Mouse (Mus musculus): ENCODE results near the gene Cox19.
A peak's percentile ranks its signal among the peaks of the same experiment; 100 is the strongest.
"Not testable (repeated sequence)": the region's sequence is repeated elsewhere in the genome, so short reads cannot be mapped to it uniquely, and the experiment has no call there.

Cox19 gene

DNA sequence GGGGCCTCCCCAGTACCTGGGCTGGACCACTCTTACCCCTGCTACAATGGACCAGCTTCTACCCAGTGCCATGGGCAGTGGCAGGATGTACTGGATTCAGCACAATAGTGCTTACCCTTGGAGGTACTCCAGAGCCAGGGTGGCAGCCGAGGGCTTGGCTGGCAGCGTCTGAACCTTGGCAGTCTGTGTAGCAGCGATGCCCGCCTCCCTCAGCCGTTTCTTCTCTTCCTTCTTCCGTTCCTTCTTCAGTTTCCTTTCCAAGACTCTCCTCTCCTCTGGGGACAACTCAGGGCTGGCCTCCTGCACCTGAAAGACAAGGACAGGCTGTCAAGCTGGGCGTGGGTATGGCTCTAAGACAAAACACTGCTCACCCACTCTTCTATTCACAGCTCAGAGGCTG, 12.6 kb upstream of the Cox19 start:
- no peak for DNase-seq (ENCODE audit: low spot score)

DNA sequence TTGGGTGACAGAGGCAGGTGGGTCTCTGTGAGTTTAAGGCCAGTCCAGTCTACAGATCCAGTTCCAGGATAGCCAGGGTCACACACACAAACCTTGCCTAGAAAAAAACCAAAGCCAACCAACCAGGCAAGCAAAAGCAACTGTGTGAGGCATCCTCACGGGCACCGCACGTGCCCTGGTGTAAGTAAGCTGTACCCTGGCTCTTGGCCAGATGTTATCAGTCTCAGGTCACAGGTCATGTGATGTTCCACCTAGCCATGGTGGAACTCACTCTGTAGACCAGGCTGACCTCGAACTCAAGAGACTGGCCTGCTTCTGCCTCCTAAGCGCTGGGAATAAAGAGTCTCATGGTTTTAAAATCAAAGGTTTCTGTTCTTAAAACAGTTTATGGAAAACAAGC, 8.0 kb upstream of the Cox19 start:
- DNase-seq (ENCODE audit: low spot score) = no peak

DNA sequence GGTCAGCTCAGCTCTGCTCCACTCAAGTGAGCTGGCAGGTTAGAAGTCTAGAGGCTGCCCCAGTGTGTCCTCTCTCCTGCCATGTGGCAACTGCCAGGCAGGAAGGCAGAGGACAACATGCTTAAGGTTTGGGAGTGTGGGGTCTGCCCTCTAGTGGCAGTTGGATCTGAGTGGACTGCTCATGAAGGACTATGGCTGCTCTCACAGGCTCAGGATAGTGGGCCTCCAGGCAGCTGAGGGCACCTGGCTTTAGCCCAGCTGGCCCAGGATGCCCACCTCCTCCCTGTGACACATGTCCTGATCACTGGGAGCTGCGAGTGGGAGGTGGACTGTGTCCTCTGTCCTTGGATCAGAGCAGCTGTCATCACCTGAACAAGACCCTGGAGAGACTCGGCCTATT, 7.4 kb upstream of the Cox19 start:
- DNase-seq (ENCODE audit: low spot score) = no peak

DNA sequence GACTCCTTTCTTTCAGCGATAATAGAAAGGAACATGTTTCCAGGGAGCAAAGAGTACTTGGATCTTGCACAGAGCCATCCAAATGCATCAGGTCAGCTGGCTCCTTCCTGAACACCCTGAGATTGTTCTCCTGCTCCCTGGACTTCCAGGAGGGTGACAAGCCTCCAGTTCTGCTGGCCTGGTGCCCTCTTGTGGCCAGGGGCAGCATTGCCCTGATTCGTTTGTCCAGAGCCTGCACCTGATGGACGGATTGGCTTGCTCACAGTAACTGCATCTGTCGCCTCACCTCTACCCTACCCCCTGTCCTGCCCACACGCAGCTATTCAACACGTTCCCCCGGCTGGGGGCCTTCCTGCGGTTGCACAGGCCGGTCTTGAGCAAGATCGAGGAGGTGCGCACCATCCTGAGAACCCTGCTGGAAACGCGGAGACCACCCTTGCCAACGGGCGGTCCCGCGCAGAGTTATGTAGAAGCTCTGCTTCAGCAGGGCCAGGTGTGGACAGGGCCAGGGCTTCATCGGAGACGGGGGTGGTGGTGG, 4.1 kb upstream of the Cox19 start:
- DNase-seq (ENCODE audit: low spot score) = peak; percentile 71

DNA sequence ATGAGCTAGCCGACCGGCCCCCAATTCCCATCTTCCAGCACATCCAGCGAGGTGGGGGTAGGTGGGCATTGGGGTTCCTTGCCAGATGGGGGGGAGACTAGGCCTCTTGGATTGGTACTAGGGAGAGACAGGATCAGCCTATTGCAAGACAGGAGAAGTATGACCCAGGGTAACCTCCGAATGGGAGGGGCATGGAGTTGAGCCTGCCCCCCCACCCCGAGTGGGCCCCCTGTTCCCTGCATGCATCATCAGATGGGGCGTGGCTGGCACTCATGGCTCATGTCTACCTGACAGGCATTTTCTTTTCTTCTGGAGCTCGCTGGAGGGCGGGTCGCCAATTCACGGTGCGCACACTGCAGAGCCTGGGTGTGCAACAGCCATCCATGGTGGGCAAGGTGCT, 2.7 kb upstream of the Cox19 start:
- no peak for DNase-seq (ENCODE audit: low spot score)

DNA sequence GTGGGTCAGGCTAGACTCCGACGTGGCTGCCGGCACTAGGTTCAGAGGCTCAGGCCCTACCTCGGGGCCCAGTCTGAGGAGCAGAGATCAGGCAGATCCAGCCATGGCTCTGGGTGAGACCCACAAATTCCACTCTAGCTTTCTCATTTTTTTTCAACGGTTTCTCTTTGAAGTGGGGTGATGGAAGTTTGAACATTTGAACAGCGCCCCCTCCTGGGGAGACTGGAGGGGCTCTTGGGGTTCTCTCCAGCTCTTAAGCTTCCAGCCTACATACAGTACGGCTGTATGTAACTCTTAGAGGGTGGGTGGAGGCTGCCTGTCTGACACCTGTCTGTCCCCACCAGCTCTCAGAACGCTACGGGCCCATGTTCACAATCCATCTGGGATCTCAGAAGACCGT, 2.3 kb upstream of the Cox19 start:
- DNase-seq (ENCODE audit: low spot score) = no peak

DNA sequence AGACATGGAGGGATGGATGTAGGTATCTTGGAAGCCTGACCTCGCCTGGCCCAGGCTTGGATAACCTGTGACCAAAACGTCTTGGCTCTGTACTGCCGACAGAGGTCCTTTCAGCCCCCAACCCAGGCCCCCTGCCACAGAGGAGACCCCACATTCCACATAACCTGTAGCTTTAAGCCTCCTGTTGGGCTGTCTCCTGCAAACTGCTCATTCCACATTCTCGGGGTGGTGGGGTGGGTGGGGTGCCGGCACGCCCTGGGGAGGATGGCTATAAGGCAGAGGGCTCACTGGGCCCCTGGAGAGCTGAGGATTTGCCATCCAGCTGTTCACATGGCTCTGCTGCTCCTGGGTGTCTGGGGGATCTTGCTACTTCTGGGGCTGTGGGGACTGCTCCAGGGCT, 1.1 kb upstream of the Cox19 start, which contains the start of gene Cyp2w1:
Gene Cyp2w1 (plus strand): TSS at position 301 of the 400 bp plus-strand sequence.
- DNase-seq (ENCODE audit: low spot score) = no peak

DNA sequence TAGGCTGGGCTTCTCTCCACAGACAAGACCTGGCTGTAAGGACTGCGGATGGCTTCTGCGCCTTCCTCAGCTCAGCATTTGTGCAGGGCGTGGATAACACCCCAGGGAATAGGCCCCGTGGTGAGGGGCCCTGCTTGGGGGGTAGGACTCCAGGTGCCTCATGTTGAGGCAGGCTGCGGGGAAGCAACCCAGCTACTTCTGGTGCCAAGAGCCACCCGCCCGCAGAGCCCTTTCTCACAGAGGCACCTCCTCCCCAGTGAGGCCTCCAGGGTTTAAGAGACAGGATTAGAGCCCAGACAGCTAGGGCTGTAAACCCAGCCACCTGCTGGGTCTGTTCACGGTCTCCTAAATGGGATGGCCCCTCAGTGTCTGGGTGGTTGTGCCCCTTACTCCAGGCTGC, 410 bp upstream of the Cox19 start:
- no peak for DNase-seq (ENCODE audit: low spot score)

DNA sequence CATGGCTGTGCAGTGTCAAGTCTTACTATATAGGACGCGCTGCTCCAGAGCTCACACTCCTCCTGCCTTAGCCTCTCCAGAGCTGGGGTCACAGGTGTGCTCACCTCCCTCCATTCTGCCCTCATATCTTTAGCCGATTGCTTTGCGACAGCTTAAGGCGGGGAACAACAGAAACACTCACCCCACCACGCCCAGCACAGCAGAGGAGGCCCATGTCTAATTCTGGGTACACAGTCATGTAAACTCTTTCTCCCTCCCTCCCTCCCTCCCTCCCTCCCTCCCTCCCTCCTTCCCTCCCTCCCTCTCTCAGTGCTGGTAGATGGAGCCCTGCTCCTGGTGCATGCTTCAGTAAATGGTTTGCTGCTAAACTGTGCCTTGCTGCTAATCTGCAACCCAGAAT, 1.5 kb downstream of the Cox19 start:
- DNase-seq (ENCODE audit: low spot score) = no peak

DNA sequence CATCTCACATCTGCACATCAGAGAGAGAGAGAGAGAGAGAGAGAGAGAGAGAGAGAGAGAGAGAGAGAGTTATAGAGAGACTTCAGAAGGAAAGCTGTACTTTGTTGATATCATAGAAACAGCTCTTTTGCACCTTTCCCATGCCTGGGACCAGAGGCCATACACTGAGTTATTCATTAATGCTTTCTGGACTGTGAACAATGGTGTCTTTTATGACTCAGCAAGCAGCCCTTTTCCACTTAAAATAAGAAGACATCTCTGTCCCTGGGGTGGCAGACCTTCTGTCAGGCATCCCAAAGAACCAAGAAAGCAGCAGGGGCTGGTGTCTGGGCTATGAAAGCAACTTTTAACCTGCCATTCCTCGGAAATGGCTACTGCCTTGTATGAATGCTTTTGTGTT, 4.0 kb downstream of the Cox19 start:
- DNase-seq (ENCODE audit: low spot score) = no peak

DNA sequence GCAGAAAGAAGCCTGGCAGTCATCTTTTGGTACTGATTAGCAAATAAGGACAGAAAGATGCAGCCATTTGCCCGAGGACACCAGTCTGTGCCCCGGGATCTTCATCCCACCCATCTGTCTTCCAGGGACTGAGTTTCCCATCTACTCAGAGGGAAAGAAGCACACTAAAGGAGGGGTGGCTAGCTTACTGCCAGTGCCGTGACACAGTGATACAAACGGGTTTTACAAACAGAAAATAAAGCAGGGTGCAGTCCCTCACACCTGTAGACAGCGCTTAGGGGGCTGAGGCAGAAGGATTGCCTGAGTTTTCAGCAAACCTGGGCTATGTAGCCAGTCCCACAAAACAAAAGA, 5.9 kb downstream of the Cox19 start:
- DNase-seq (ENCODE audit: low spot score) = no peak

DNA sequence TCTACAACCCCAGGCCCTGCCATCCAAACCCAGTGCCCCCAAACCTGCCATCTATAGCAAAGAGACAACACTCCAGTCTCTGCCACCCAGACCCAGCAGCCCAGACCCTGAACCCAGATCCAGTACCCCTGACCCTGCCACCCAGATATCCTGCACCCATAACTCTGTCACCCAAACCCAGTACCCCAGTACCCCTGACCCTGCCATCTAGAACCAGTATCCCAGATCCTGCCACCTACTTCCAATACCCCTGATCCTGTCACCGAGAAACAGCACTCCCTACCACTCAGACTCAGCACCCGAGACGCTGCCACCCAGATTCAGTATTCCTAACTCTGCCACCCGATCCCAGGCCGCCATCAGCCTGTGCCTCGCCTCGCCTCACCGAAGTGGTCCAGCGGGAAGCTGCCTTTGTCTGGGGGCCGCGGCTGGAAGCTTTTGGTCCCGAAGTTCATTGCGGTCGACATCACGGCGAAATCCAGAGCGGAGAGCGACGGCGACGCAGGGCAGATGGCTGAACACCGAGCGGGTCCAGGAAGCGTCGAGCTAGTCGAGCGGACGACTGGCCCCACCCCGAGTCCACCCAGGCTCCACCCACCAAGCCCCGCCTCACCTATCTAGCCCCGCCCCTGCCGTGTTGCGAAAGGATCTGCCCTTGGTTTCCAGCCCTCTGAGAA, 6.4 kb downstream of the Cox19 start:
- DNase-seq (ENCODE audit: low spot score) = peak; percentile 88

DNA sequence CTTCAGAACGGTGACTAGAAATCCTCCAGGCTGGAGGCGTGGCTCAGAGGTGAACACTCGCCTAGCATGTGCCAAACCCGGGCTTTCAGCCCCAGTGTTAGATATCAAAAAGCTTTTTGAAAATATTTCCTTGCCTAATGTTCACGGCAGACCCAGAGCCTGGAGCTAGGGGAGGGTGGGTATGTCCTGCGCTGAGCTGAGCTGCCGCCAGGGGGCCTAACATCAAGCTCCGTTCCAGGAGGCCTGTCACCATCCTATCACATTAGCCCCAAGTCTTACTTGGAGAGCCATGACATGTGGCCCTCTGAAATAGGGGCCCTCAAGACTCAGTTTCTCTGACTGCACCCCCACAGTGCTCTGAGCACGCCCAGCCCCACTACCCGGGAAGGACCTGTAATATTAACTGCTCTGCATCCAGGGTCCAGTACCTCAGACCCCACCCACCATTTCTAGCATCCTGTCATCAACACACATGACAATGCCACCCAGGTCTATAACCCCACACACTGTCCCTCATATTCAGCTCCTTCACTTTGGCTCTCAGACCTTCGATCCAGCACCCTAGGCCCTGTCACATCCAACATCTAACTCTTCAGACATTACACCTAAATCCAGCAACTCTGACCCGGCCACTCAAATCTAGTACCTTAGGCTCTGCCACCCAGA, 7.1 kb downstream of the Cox19 start:
- DNase-seq (ENCODE audit: low spot score) = no peak

DNA sequence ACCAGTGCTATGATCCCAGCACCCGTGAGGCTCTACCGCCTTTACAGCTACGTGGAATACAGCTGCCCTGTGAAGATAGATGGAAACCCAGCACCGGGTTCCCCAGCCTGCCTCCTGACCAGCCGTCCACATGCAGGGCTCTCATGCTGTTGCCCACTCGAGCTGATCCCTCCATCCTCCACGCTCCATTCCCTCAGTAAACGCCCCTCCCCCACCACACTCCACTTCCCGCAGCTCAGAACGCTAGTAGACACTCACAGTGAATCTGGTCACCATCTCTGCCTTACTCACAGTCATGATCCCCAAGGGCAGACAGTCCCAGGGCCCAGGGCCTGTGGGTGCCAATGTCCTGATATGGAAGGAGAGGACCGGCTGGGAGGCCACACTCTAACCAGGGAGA, 12.3 kb downstream of the Cox19 start:
- no peak for DNase-seq (ENCODE audit: low spot score)

DNA sequence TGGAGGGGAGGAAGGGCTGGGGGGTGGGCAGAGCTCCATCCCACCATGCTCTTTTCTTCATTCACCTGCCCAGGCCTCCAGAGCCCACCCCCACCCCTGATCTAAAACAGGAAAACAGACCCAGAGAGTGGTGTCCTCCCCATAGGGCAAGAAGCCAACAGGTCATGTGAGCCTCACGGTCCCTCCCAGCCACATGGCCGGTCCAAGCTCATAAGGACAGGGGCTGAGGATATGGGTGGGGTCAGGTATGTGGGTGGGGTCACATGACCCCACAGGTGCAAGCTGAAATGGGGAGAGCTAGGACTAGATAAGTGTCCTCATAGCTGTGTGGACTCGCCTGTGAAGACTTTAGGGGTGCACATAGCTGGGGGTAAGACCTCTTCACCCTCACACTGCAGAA, 12.8 kb downstream of the Cox19 start:
- no peak for DNase-seq (ENCODE audit: low spot score)

DNA sequence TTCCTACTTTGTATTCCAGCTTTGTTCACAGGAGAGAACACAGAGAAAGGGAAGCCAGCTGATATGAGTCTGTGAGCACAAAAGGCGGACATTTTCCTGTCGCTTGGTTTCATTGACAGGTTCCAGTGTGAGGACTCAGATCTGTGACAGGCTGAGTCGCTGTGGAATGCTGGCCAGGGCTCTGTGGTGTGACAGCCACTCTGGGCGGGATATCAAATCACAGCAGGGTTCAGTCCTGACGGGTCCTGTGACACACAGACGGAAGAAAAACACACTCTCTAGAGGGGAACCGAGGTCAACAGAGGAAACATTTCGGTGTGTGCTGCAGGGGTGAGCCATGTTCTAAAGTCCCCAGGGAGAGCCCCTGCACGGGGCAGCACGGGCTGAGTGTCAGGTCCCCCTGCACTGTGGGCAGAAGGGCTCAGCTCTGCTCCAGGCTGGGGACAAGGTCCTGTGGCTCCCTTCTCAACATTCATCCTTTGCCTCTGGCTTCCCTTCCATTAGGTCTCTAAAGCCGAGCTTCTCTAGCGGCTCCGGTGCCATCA, 13.3 kb downstream of the Cox19 start:
- DNase-seq (ENCODE audit: low spot score) = no peak

DNA sequence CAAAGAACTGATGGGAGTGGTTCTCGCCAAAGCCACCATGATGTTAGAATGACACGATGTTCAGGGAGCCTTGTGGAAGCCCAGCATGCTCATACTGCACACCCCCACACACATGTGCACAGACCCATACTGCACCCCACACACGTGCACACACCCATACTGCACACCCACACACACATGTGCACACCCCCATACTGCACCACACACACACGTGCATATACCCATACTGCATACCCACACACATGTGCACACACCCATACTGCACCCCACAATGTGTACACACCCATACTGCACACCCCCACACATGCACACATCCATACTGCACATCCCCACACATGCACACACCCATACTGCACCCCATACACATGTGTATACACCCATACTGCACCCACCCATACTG, 15.6 kb downstream of the Cox19 start:
- DNase-seq (ENCODE audit: low spot score) = no peak

DNA sequence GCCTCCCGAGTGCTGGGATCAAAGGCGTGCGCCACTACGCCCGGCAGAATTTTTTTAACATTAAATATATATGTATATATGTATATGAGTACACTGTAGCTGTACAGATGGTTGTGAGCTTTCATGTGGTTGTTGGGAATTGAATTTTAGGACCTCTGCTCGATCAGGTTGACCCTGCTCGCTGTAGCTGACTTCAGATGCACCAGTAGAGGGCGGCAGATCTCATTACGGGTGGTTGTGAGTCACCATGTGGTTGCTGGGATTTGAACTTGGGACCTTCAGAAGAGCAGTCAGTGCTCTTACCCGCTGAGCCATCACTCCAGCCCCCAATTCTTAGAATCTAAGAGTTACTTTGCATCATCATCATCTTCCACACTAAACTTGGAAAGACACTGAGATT, 16.8 kb downstream of the Cox19 start:
- DNase-seq (ENCODE audit: low spot score) = not testable (repeated sequence)

DNA sequence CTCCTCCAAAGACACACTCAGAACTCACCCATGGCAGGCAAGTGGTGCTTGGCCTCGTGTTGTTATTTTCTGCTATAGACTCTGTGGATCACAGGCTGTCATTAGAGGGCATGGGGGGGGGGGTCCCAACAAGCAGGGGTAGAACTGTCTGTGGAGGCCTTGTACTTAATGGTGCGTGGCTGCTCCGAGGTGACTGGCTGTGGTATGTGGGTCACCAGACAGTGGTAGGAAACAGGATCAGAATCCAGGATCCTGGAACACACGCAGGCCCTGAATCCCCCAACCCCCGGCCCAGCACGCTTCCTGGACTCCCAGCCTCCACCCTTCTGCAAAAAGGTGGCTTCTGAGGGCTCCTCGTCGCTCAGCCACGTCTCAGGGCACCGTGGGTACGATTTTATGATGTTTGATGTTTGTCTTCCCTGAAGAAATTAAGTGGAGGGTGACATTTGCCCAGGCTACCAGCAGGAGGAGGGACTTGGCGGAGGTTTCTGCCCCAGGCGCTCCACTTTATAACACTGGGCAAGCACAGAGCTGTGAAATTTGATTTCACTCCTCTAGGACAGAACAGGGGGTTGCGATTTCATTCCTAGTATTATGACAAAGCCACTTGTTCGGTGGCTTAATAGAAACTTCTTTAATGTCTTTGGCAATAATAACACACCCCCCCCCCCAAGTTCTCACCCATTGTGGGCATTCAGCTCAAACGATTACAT, 17.8 kb downstream of the Cox19 start:
- no peak for DNase-seq (ENCODE audit: low spot score)

DNA sequence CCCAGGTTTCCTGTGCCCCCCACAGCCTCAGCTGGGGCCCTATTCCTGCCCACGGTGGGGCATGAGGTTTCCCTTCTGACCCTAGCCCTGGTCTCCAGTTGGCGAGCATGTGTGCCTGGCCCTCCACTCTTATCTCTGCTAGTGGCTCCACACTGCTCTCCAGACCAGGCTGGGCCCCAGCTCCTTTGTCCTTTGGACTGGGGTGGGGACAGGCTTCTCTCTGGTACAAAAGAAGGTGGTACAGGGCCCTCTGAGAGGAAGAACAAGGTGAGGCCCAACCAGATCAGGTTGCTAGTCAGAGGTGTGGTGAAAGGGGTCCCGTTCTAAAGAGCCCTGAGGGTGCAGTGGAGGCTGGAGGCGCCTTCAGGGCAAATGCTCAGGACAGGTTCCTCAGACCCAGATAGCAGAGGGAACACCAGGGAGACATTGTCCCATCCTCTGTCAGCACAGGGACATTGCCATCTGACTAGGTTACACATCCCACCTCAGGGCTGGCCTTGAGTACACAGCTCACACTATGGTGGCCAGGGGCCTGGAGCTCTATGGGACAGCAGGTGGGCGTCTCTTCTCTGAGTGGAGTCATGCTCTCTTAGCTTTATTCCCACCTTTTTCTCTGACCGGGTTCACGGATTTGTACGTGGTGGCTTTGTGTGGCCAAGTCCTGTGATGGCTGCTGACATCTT, 18.5 kb downstream of the Cox19 start:
- DNase-seq (ENCODE audit: low spot score) = no peak

DNA sequence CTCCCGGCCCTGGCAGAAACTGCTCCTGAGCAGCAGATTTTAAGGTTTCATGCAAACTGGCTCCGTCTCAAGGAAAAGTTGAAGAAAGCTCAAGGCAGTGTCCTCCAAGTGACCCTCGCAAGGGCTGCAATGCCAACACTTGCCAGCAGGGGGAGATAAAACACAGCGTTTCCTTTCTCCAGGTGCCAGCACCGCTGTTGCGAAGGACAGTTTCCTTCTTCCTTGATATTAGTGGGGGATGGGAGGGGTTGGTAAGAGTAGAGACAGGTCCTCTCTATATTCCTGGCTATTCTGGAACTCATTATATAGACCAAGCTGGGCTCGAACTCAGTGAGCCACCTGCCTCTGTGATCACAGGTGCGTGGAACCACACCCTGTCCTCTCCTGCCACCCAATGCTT, 19.5 kb downstream of the Cox19 start:
- peak; percentile 71 for DNase-seq (ENCODE audit: low spot score)

DNA sequence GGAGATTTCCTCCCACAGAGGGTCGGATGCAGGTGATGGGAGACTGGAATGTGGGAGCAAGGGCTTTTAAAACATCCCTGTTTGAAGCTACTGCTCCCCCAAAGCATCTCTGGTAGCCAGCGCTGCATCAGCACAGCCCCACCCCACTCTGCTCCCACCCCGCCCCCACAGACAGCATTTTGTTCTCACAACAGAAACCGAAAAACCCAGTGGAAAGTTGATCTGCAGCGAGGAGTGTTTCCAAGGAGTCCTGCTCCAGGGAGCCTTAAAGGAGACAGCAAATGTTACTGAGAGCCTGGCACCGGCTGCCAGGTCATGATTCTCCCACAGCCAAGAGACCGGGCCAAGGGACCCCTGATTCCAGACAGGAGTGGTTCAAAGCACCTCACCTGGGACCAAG, 20.5 kb downstream of the Cox19 start:
- no peak for DNase-seq (ENCODE audit: low spot score)
